ENCODE assay signal across 10 mouse cellular contexts in the genomic region with DNA sequence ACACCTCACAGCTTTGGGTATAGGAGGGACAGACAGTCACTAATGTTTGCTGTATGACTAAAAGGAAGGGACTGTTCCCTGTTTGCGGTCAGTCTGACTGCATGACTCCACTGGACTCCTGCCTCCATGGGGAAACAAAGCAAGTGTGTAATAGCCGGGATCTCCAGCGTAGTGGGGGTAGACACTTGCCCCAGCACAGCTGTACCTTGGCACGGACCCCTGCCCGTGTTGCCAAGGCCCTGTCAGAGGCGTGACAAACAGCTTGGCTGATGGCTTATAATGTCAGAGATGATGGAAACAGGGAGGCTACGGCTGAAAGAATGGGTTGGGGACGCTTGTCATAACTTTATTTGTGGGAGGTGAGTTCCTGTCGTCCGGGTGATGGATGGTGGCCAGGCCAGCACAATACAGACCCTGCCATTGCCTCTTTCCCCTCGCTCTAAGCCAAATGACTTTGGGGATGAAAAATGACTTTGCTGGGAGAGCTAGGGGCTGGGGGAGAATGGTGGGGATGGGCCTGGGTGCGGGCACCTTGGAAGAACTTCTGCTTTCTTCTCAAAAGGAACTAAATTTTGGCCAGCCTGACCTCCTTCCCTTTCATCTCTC. TPM values are rescaled to one million over a fixed set of nuclear protein-coding genes. Genes with fewer than 3 reads are reported as not detected.
A peak's percentile ranks its signal among the peaks of the same experiment; 100 is the strongest.
DNase-seq lines count a peak whose midpoint lies in the region; ATAC-seq and TF ChIP-seq lines count a peak whose summit lies in the region.
"Had no signal": no experiment of that assay in that cellular context is flagged by ENCODE, and none has a peak within 500 bp of the region (broad histone marks: within the 10 kb centered on the region; RNA-seq: fewer than 3 reads in every experiment).

No protein-coding gene starts in this region.

- TF ChIP-seq EP300 in stomach, postnatal 0 days (optimal IDR thresholded peaks at IDR 0.05), result no peak

- no peaks in the 10 kb centered on the region for H3K9me3 ChIP-seq in forebrain, embryonic 13.5 days (replicated peaks)
- H3K9me3 ChIP-seq in forebrain, postnatal 0 days (ENCODE audit: low read length), result no peaks in the 10 kb centered on the region
- H3K9me3 ChIP-seq in neural tube, embryonic 11.5 days (ENCODE audit: control insufficient read depth, low read length), result no peaks in the 10 kb centered on the region
- H3K9me3 ChIP-seq in lung, embryonic 14.5 days (ENCODE audit: low read depth, low read length), result no peaks in the 10 kb centered on the region
- H3K9me3 ChIP-seq in stomach, postnatal 0 days (ENCODE audit: control insufficient read depth, low read length), result no peaks in the 10 kb centered on the region
- H3K9me3 ChIP-seq: embryonic facial prominence, embryonic 15.5 days; midbrain, embryonic 12.5 days had no signal

- H3K4me1 ChIP-seq in forebrain, embryonic 13.5 days, result peaks cover 17% of the 10 kb centered on the region
- H3K4me1 ChIP-seq in forebrain, postnatal 0 days (ENCODE audit: insufficient read depth), result no peaks in the 10 kb centered on the region
- H3K4me1 ChIP-seq in neural tube, embryonic 11.5 days (ENCODE audit: control insufficient read depth, insufficient read depth, low read length), result peaks cover 11% of the 10 kb centered on the region
- 0 out of 2 replicates have a peak, but pooled peaks cover 9% of the 10 kb centered on the region for H3K4me1 ChIP-seq in lung, embryonic 14.5 days (ENCODE audit: insufficient read depth)
- no peaks in the 10 kb centered on the region for H3K4me1 ChIP-seq in stomach, postnatal 0 days (replicated peaks; ENCODE audit: control insufficient read depth, insufficient read depth)

- 65% methylated on average over 12 of the region's 12 CpGs for WGBS in forebrain, embryonic 13.5 days
- WGBS in forebrain, postnatal 0 days, result 32% methylated on average over 12 of the region's 12 CpGs
- 39% methylated on average over 12 of the region's 12 CpGs for WGBS in neural tube, embryonic 11.5 days
- WGBS in lung, embryonic 14.5 days, result 19% methylated on average over 12 of the region's 12 CpGs
- WGBS in stomach, postnatal 0 days, result 10% methylated on average over 12 of the region's 12 CpGs

- DNase-seq in forebrain, postnatal 0 days, result no peak
- DNase-seq in neural tube, embryonic 11.5 days (ENCODE audit: low spot score), result peak; percentile 32
- DNase-seq in neural tube, embryonic 10.5 days (ENCODE audit: extremely low spot score, low spot score), result no peak
- peak; percentile 75 for DNase-seq in lung, embryonic 14.5 days
- no peak for DNase-seq in stomach, postnatal 0 days (ENCODE audit: low spot score)
- no peak for DNase-seq in spleen, postnatal 4 days (ENCODE audit: low spot score in 2 of 2)
- no peak for DNase-seq in frontal cortex, adult 2 months (ENCODE audit: extremely low spot score in 1 of 2, low spot score in 1 of 2)

- peak overlapping the region; percentile 21; the same call in 1 of the 2 replicates for H3K27ac ChIP-seq in forebrain, embryonic 13.5 days
- H3K27ac ChIP-seq in forebrain, postnatal 0 days (ENCODE audit: low read depth, low read length), result no peak overlapping the region
- H3K27ac ChIP-seq in neural tube, embryonic 11.5 days (ENCODE audit: low read depth, low read length), result no peak overlapping the region
- H3K27ac ChIP-seq in lung, embryonic 14.5 days (ENCODE audit: low read depth), result no peak overlapping the region
- no peak overlapping the region for H3K27ac ChIP-seq in stomach, postnatal 0 days (replicated peaks)
- H3K27ac ChIP-seq: embryonic facial prominence, embryonic 15.5 days; midbrain, embryonic 12.5 days had no signal

- H3K4me2 ChIP-seq in forebrain, embryonic 13.5 days, result no peak overlapping the region
- H3K4me2 ChIP-seq in forebrain, postnatal 0 days (ENCODE audit: low read depth), result no peak overlapping the region
- no peak overlapping the region for H3K4me2 ChIP-seq in neural tube, embryonic 11.5 days (ENCODE audit: low read depth)
- 0 out of 2 replicates have a peak overlapping the region, but pooled peaks have one; percentile 10 for H3K4me2 ChIP-seq in lung, embryonic 14.5 days
- H3K4me2 ChIP-seq in stomach, postnatal 0 days (replicated peaks; ENCODE audit: low read depth), result no peak overlapping the region
- H3K4me2 ChIP-seq: embryonic facial prominence, embryonic 15.5 days; midbrain, embryonic 12.5 days had no signal

- no peaks in the 10 kb centered on the region for H3K27me3 ChIP-seq in forebrain, embryonic 13.5 days
- H3K27me3 ChIP-seq in forebrain, postnatal 0 days (ENCODE audit: insufficient read depth, low read length), result no peaks in the 10 kb centered on the region; the same call in 1 of the 2 replicates
- no peaks in the 10 kb centered on the region for H3K27me3 ChIP-seq in neural tube, embryonic 11.5 days (ENCODE audit: control insufficient read depth, insufficient read depth, low read length)
- no peaks in the 10 kb centered on the region for H3K27me3 ChIP-seq in lung, embryonic 14.5 days (ENCODE audit: insufficient read depth, low read length)
- no peaks in the 10 kb centered on the region for H3K27me3 ChIP-seq in stomach, postnatal 0 days (ENCODE audit: control insufficient read depth, insufficient read depth, low read length)
- H3K27me3 ChIP-seq: embryonic facial prominence, embryonic 15.5 days; midbrain, embryonic 12.5 days had no signal

- no peak overlapping the region for H3K9ac ChIP-seq in forebrain, embryonic 13.5 days
- no peak overlapping the region for H3K9ac ChIP-seq in forebrain, postnatal 0 days
- H3K9ac ChIP-seq in neural tube, embryonic 11.5 days (ENCODE audit: low read length), result no peak overlapping the region
- no peak overlapping the region for H3K9ac ChIP-seq in lung, embryonic 14.5 days
- no peak overlapping the region for H3K9ac ChIP-seq in stomach, postnatal 0 days (ENCODE audit: low read length)
- H3K9ac ChIP-seq: embryonic facial prominence, embryonic 15.5 days; midbrain, embryonic 12.5 days had no signal

- H3K4me3 ChIP-seq in forebrain, embryonic 13.5 days, result no peak overlapping the region
- no peak overlapping the region for H3K4me3 ChIP-seq in forebrain, postnatal 0 days (ENCODE audit: low read depth, low read length)
- no peak overlapping the region for H3K4me3 ChIP-seq in neural tube, embryonic 11.5 days (ENCODE audit: low read depth, low read length)
- H3K4me3 ChIP-seq in lung, embryonic 14.5 days (ENCODE audit: low read depth, low read length), result no peak overlapping the region
- H3K4me3 ChIP-seq in stomach, postnatal 0 days (ENCODE audit: low read depth, low read length), result no peak overlapping the region
- H3K4me3 ChIP-seq: embryonic facial prominence, embryonic 15.5 days; midbrain, embryonic 12.5 days had no signal

- peak; percentile 58; the same call in 1 of the 2 replicates for ATAC-seq in forebrain, embryonic 13.5 days
- ATAC-seq in forebrain, postnatal 0 days, result no peak; the same call in 1 of the 2 replicates
- ATAC-seq in neural tube, embryonic 11.5 days (ENCODE audit: insufficient read depth, low FRiP score, low TSS enrichment), result no peak
- ATAC-seq in lung, embryonic 14.5 days (ENCODE audit: insufficient read depth), result peak; percentile 71
- peak; percentile 42; the same call in 1 of the 2 replicates for ATAC-seq in stomach, postnatal 0 days (ENCODE audit: low FRiP score, low TSS enrichment)

- no peak for TF ChIP-seq CTCF in forebrain, postnatal 0 days (IDR thresholded peaks at IDR 0.05; ENCODE audit: low read depth)
- no peak for TF ChIP-seq CTCF in lung, embryonic 14.5 days (IDR thresholded peaks at IDR 0.05; ENCODE audit: low read depth)
- TF ChIP-seq CTCF in stomach, postnatal 0 days (IDR thresholded peaks at IDR 0.05; ENCODE audit: low read depth), result no peak

- H3K36me3 ChIP-seq in forebrain, embryonic 13.5 days (ENCODE audit: poor library complexity, severe bottlenecking), result no peaks in the 10 kb centered on the region
- no peaks in the 10 kb centered on the region for H3K36me3 ChIP-seq in forebrain, postnatal 0 days (ENCODE audit: insufficient read depth)
- H3K36me3 ChIP-seq in neural tube, embryonic 11.5 days (ENCODE audit: control insufficient read depth, insufficient read depth, low read length), result no peaks in the 10 kb centered on the region
- no peaks in the 10 kb centered on the region for H3K36me3 ChIP-seq in lung, embryonic 14.5 days (ENCODE audit: insufficient read depth)
- no peaks in the 10 kb centered on the region for H3K36me3 ChIP-seq in stomach, postnatal 0 days (ENCODE audit: control insufficient read depth, insufficient read depth, low read length)
- H3K36me3 ChIP-seq: embryonic facial prominence, embryonic 15.5 days; midbrain, embryonic 12.5 days had no signal

RNA-seq across cellular contexts. Expression of a gene that starts 21.5 kb away (rescaled TPM):
- 96.6 and 97.1 TPM in 2 replicates for polyA plus RNA-seq in forebrain, embryonic 13.5 days (2015; fragmentation: Nextera tagmentation; extraction: Ambion mirVana)
- total RNA-seq in forebrain, postnatal 0 days (2014; rRNA removed), result 43.8 and 49.9 TPM in 2 replicates
- 48.2 and 49.5 TPM in 2 replicates for polyA plus RNA-seq in forebrain, postnatal 0 days (2015; fragmentation: Nextera tagmentation; extraction: Ambion mirVana)
- polyA plus RNA-seq in neural tube, embryonic 11.5 days (2014; fragmentation: Nextera tagmentation; extraction: Ambion mirVana), result 96.5 and 106 TPM in 2 replicates
- polyA plus RNA-seq in lung, embryonic 14.5 days (2014; fragmentation: Nextera tagmentation; extraction: Ambion mirVana), result 57.7 and 60.9 TPM in 2 replicates
- 23.9 and 24.5 TPM in 2 replicates for polyA plus RNA-seq in stomach, postnatal 0 days (2015; fragmentation: Nextera tagmentation; extraction: Ambion mirVana)
- 29.1 and 30.8 TPM in 2 replicates for polyA plus RNA-seq in frontal cortex, adult 2 months (2012; rRNA removed)

Comparison
In these comparisons a context has a peak if more than half of its experiments do, and no peak if none do; other contexts are left out.
1. ATAC-seq: peak in forebrain, embryonic 13.5 days (single experiment), lung, embryonic 14.5 days (single experiment) and stomach, postnatal 0 days (single experiment); none in forebrain, postnatal 0 days (single experiment) and neural tube, embryonic 11.5 days (single experiment).
2. DNase-seq: peak in neural tube, embryonic 11.5 days (single experiment) and lung, embryonic 14.5 days (single experiment); none in forebrain, postnatal 0 days (single experiment), neural tube, embryonic 10.5 days (single experiment), stomach, postnatal 0 days (single experiment), spleen, postnatal 4 days (0 of 2) and frontal cortex, adult 2 months (0 of 2).